Mouse (Mus musculus): ENCODE data around the gene Ppl. TPM values are rescaled to one million over a fixed set of nuclear protein-coding genes. Genes with fewer than 3 reads are reported as not detected.
A peak's percentile ranks its signal among the peaks of the same experiment; 100 is the strongest.

The Ppl gene
- polyA plus RNA-seq, 1 experiment from 2014 or later = 0.65 TPM

DNA sequence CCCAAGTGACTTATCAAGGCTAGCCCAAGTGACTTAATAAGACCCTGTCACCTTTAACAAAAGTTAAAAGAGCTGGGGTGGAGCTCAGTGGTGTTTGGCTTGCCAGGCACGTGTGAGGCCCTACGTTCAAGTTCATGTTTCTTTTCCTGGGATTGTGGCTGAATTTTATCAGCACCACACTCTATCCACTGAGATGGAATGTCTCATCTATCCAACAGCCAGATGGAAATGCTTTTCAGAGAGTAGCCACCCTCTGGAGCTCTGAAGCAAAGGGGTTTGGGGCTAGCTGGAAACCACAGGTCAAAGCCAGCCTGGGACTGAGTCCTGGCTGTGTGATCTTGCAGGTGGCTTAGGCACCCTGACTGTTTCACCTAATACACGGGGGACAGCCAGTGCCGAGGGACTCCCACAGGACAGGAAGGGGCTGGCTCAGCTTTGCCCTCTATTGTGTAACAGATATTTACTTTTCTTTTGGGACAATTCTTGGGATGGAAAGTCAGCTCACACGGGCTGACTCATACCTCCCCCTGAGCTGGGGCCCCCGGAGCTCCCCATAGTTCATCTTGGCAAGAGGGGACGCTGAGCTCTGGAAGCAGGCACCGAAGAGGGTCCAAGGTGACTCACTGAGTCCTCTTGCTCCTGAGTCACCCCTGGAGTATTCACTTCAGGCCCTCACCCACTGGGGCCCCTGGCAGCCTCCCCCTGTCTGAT lies 3.5 kb upstream of the Ppl start:
- Histone ChIP-seq H3K4me2 (ENCODE audit: low read depth, low read length) (no peak overlapping the region), H3K27me3 (ENCODE audit: control insufficient read depth, insufficient read depth, low read depth, low read length) (peaks cover 26% of the 10 kb centered on the region), H3K4me3 (ENCODE audit: low read depth, low read length) (no peak overlapping the region), H3K9me3 (replicated peaks; ENCODE audit: control insufficient read depth, low read length) (no peaks in the 10 kb centered on the region), H3K4me1 (ENCODE audit: control insufficient read depth, low read depth, low read length) (peaks cover 7% of the 10 kb centered on the region), H3K9ac (ENCODE audit: low read depth, low read length) (no peak overlapping the region), H3K27ac (ENCODE audit: low read length) (no peak overlapping the region), H3K36me3 (ENCODE audit: control insufficient read depth, insufficient read depth) (no peaks in the 10 kb centered on the region)
- peak; percentile 28; the same call in 1 of the 2 replicates for ATAC-seq (ENCODE audit: low read depth)
- 43% methylated on average over 8 of the region's 8 CpGs for WGBS (ENCODE audit: insufficient replicate concordance)

DNA sequence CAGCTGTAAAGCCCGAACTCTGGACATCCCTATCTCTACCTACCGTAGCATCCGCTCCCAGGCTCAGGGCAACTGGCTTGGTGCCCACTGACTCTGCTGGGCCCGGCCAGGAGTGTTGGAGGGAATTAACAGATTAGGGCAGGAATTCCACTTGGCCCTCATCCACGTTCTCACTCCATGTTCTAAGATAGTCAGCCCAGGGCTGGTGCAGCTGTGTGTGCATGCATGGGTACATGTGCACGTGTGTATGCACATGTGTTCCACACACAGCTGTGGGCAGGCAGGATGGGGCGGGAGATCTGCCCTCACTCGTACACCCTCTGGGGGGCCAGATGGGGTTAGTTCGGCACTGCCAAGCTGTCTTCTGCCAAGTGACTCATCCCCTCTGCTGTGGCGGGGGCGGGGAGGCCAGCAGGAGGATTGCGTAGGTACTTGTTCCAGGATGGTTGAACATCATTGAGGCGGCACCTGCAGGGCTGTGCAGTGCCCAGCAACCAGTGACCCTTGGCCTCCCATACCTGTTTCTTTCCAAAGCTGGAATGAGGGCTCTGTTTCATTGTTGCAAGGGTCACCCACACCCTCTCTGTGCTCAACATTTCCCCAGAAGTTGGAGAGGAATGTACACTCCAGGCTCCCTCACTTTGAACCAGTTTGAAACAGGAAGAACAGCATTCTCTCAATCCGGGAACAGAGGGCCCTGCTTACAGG lies 2.6 kb upstream of the Ppl start:
- H3K27ac ChIP-seq (ENCODE audit: low read length) = no peak overlapping the region
- H3K4me3 ChIP-seq (ENCODE audit: low read depth, low read length) = no peak overlapping the region
- peaks cover 7% of the 10 kb centered on the region for H3K4me1 ChIP-seq (ENCODE audit: control insufficient read depth, low read depth, low read length)
- 61% methylated on average over 14 of the region's 14 CpGs for WGBS (ENCODE audit: insufficient replicate concordance)
- H3K4me2 ChIP-seq (ENCODE audit: low read depth, low read length) = no peak overlapping the region
- ATAC-seq (ENCODE audit: low read depth) = no peak
- H3K9me3 ChIP-seq (replicated peaks; ENCODE audit: control insufficient read depth, low read length) = no peaks in the 10 kb centered on the region
- no peaks in the 10 kb centered on the region for H3K36me3 ChIP-seq (ENCODE audit: control insufficient read depth, insufficient read depth)
- peaks cover 29% of the 10 kb centered on the region for H3K27me3 ChIP-seq (ENCODE audit: control insufficient read depth, insufficient read depth, low read depth, low read length)
- no peak overlapping the region for H3K9ac ChIP-seq (ENCODE audit: low read depth, low read length)

DNA sequence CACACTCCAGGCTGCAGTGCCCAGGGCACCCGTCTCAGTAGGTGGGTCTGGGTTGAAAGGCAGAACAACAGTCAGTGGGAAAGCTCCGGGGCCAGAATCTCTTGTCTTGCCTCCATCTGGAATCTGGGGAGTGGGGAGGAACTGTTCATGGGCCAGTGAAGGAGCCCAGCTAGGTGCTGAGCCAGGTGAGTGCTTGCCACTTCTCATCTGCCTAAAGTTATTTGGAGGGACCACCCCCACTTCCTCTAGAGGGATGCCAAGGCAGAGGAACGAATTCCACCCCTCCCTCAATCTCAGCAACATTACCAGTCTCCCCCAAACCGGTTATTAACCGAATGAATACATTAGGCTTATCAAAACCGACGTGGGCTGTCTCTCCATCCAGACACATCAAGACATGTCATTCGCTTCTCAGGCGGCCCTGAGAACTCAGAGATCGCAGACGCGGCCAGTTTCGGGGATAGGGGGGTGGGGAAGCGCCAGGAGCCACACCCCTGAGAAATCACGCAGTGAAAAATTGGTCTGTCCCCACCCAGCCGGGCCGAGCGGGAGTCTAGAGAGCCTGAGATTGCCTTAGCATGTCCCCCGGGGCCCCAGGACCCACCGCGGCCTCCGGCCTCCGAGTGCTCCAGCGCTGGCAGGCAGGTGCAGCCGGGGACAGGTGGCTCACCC lies 834 bp downstream of the Ppl start:
- no peak for ATAC-seq (ENCODE audit: low read depth)
- H3K36me3 ChIP-seq (ENCODE audit: control insufficient read depth, insufficient read depth) = no peaks in the 10 kb centered on the region

DNA sequence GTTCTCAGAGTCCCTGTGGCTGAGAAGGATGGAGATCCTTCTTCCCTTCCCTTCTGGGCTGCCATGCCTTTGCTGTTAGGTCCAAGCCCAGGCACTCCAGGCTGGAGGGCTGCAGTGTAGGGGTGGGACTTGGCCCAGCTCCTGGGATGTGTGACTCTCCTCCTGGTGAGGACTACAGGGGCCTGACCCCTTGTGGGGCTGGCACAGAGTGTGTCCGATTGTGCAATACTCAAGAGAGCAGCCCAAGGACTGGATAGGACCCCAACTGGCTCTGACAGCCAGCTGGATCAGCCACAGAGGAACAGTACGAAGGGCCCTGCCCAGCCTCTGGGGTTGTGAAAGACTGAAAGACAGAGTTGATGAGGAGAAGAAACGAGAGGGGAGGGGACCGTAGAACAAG lies 1.5 kb downstream of the Ppl start:
- no peak overlapping the region for H3K9ac ChIP-seq (ENCODE audit: low read depth, low read length)
- H3K27ac ChIP-seq (ENCODE audit: low read length) = no peak overlapping the region
- no peaks in the 10 kb centered on the region; the same call in 1 of the 2 replicates for H3K4me1 ChIP-seq (ENCODE audit: control insufficient read depth, low read depth, low read length)
- H3K4me3 ChIP-seq (ENCODE audit: low read depth, low read length) = no peak overlapping the region
- peaks cover 29% of the 10 kb centered on the region for H3K27me3 ChIP-seq (ENCODE audit: control insufficient read depth, insufficient read depth, low read depth, low read length)
- peak; percentile 62 for ATAC-seq (ENCODE audit: low read depth)
- 22% methylated on average over 4 of the region's 4 CpGs for WGBS (ENCODE audit: insufficient replicate concordance)
- no peak overlapping the region for H3K4me2 ChIP-seq (ENCODE audit: low read depth, low read length)
- H3K9me3 ChIP-seq (replicated peaks; ENCODE audit: control insufficient read depth, low read length) = no peaks in the 10 kb centered on the region
- no peaks in the 10 kb centered on the region for H3K36me3 ChIP-seq (ENCODE audit: control insufficient read depth, insufficient read depth)

More for the DNA sequence above, 834 bp downstream of the Ppl start:
- no peak overlapping the region for H3K9ac ChIP-seq (ENCODE audit: low read depth, low read length)
- 4% methylated on average over 25 of the region's 25 CpGs for WGBS (ENCODE audit: insufficient replicate concordance)
- no peak overlapping the region for H3K27ac ChIP-seq (ENCODE audit: low read length)
- H3K27me3 ChIP-seq (ENCODE audit: control insufficient read depth, insufficient read depth, low read depth, low read length) = peaks cover 29% of the 10 kb centered on the region
- peaks cover 4% of the 10 kb centered on the region for H3K4me1 ChIP-seq (ENCODE audit: control insufficient read depth, low read depth, low read length)
- peak overlapping the region; percentile 56 for H3K4me3 ChIP-seq (ENCODE audit: low read depth, low read length)
- no peaks in the 10 kb centered on the region for H3K9me3 ChIP-seq (replicated peaks; ENCODE audit: control insufficient read depth, low read length)
- peak overlapping the region; percentile 61 for H3K4me2 ChIP-seq (ENCODE audit: low read depth, low read length)

DNA sequence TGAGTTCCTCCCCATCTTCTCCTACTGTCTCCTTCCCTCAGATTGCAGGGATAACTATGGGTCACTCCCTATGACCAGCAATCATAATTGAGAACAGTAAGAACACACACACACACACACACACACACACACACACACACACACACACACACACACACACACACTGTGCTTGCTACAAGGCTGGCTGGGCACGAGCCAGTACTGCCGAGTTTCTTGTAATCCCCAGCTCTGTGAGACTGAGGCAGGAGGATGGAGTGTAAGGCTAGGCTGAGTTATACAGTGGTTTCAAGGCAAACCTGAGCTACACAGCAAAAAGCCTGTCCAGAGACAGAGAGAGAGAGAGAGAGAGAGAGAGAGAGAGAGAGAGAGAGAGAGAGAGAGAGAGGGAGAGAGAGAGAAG lies 2.0 kb downstream of the Ppl start:
- 22% methylated on average over 2 of the region's 2 CpGs for WGBS (ENCODE audit: insufficient replicate concordance)
- Histone ChIP-seq H3K36me3 (ENCODE audit: control insufficient read depth, insufficient read depth) (no peaks in the 10 kb centered on the region), H3K9ac (ENCODE audit: low read depth, low read length) (no peak overlapping the region), H3K4me2 (ENCODE audit: low read depth, low read length) (no peak overlapping the region), H3K4me3 (ENCODE audit: low read depth, low read length) (no peak overlapping the region), H3K9me3 (replicated peaks; ENCODE audit: control insufficient read depth, low read length) (no peaks in the 10 kb centered on the region), H3K4me1 (ENCODE audit: control insufficient read depth, low read depth, low read length) (no peaks in the 10 kb centered on the region; the same call in 1 of the 2 replicates), H3K27ac (ENCODE audit: low read length) (no peak overlapping the region), H3K27me3 (ENCODE audit: control insufficient read depth, insufficient read depth, low read depth, low read length) (peaks cover 29% of the 10 kb centered on the region)
- no peak for ATAC-seq (ENCODE audit: low read depth)

DNA sequence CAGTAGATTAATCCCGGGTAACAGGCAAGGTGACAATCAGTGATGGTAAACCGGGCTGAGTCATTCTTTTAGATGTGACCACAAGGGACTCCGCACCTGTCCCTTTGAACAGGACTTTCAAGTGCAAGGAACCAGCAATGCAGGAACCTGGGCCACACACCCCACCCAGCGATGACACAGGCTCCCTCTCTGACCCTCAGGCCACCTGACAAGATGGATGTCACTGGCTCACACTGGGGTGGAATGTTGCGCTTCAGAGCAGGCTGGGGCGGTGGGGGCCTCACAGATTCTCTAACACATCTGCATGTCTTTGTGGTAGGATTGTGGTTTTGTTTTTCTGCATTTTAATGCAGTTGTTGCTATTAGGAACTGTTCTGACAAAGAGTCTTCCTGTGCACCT lies 8.7 kb downstream of the Ppl start:
- no peak overlapping the region for H3K27ac ChIP-seq (ENCODE audit: low read length)

DNA sequence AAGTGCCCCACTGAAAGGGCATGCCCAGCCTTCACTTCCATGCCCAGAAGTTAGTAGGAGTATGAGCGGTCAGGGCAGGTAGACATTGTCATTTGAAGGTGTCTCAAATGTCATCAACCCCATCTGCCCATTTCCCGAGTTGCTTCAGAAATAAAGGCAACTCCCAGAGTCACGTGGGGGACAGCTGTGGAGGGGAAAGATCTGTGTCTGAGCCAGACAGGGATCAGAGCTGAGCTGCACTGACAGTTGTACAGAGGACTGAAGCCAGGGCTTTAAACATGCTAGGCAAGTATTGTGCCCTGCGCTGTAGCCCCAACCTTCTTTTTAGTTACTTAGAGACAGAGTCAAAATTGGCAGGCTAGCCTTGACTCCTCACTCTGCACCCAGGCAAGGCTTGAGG lies 12.4 kb downstream of the Ppl start:
- ATAC-seq (ENCODE audit: low read depth) = no peak
- Histone ChIP-seq H3K27ac (ENCODE audit: low read length) (no peak overlapping the region), H3K36me3 (ENCODE audit: control insufficient read depth, insufficient read depth) (no peaks in the 10 kb centered on the region), H3K9me3 (replicated peaks; ENCODE audit: control insufficient read depth, low read length) (no peaks in the 10 kb centered on the region), H3K27me3 (ENCODE audit: control insufficient read depth, insufficient read depth, low read depth, low read length) (no peaks in the 10 kb centered on the region), H3K4me3 (ENCODE audit: low read depth, low read length) (no peak overlapping the region), H3K4me2 (ENCODE audit: low read depth, low read length) (no peak overlapping the region), H3K4me1 (ENCODE audit: control insufficient read depth, low read depth, low read length) (no peaks in the 10 kb centered on the region), H3K9ac (ENCODE audit: low read depth, low read length) (no peak overlapping the region)
- 60% methylated on average over 4 of the region's 4 CpGs for WGBS (ENCODE audit: insufficient replicate concordance)

More for the DNA sequence above, 8.7 kb downstream of the Ppl start:
- H3K9ac ChIP-seq (ENCODE audit: low read depth, low read length) = no peak overlapping the region
- WGBS (ENCODE audit: insufficient replicate concordance) = 42% methylated on average over 6 of the region's 6 CpGs
- no peaks in the 10 kb centered on the region for H3K9me3 ChIP-seq (replicated peaks; ENCODE audit: control insufficient read depth, low read length)
- H3K4me1 ChIP-seq (ENCODE audit: control insufficient read depth, low read depth, low read length) = no peaks in the 10 kb centered on the region
- no peak overlapping the region for H3K4me2 ChIP-seq (ENCODE audit: low read depth, low read length)
- H3K27me3 ChIP-seq (ENCODE audit: control insufficient read depth, insufficient read depth, low read depth, low read length) = no peaks in the 10 kb centered on the region
- no peaks in the 10 kb centered on the region for H3K36me3 ChIP-seq (ENCODE audit: control insufficient read depth, insufficient read depth)
- ATAC-seq (ENCODE audit: low read depth) = no peak
- H3K4me3 ChIP-seq (ENCODE audit: low read depth, low read length) = no peak overlapping the region

DNA sequence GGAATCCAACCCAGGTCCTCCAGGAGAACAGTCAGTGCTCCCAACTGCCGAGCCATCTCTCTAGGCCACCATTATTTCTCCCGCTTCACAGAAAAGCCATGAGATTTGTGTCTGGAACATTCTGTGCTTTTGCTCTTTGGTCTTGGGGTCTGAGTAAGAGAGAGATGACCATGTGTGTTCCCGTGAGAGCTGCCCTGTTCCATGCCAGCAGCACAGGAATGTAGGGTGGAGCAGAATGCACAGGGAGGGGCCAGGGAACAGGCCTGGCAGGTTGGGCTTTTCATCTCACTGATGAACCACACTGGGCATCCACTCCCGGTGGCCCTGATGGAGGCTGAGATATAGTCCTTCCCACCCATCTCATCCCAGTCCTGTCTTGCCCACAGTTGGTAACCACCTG lies 12.8 kb downstream of the Ppl start:
- Histone ChIP-seq H3K9me3 (replicated peaks; ENCODE audit: control insufficient read depth, low read length) (no peaks in the 10 kb centered on the region), H3K27me3 (ENCODE audit: control insufficient read depth, insufficient read depth, low read depth, low read length) (no peaks in the 10 kb centered on the region), H3K36me3 (ENCODE audit: control insufficient read depth, insufficient read depth) (no peaks in the 10 kb centered on the region), H3K4me1 (ENCODE audit: control insufficient read depth, low read depth, low read length) (no peaks in the 10 kb centered on the region), H3K9ac (ENCODE audit: low read depth, low read length) (no peak overlapping the region), H3K27ac (ENCODE audit: low read length) (no peak overlapping the region), H3K4me2 (ENCODE audit: low read depth, low read length) (no peak overlapping the region), H3K4me3 (ENCODE audit: low read depth, low read length) (no peak overlapping the region)
- 56% methylated on average over 4 of the region's 4 CpGs for WGBS (ENCODE audit: insufficient replicate concordance)
- no peak for ATAC-seq (ENCODE audit: low read depth)

DNA sequence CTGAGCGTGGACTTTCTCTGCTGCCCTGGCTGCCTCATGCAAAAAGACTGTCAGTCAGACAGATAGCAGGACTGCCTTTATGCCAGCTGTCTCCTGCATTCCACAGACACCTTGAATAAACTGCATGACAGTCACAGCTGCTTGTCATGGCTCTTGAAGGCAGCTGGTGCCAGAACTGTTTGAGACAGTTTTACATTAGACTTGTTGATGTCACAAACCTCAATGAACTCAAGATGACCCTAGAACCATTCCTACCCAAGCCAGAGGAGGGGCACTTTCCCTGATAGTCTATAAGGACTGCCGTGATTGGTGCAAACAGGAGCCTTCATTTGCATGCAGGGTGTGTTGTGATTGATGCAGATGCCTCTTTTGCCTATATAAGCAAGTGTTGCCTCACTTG lies 18.6 kb downstream of the Ppl start:
- no peak for ATAC-seq (ENCODE audit: low read depth)

More for the DNA sequence above, 18.6 kb downstream of the Ppl start:
- WGBS (ENCODE audit: insufficient replicate concordance) = 44% methylated on average over 2 of the region's 2 CpGs
- no peak overlapping the region for H3K27ac ChIP-seq (ENCODE audit: low read length)
- no peak overlapping the region for H3K4me2 ChIP-seq (ENCODE audit: low read depth, low read length)
- no peak overlapping the region for H3K9ac ChIP-seq (ENCODE audit: low read depth, low read length)
- no peak overlapping the region for H3K4me3 ChIP-seq (ENCODE audit: low read depth, low read length)
- H3K36me3 ChIP-seq (ENCODE audit: control insufficient read depth, insufficient read depth) = no peaks in the 10 kb centered on the region
- no peaks in the 10 kb centered on the region for H3K9me3 ChIP-seq (replicated peaks; ENCODE audit: control insufficient read depth, low read length)
- H3K4me1 ChIP-seq (ENCODE audit: control insufficient read depth, low read depth, low read length) = no peaks in the 10 kb centered on the region
- no peaks in the 10 kb centered on the region for H3K27me3 ChIP-seq (ENCODE audit: control insufficient read depth, insufficient read depth, low read depth, low read length)
